Mouse (Mus musculus) testis, postnatal 14 days (tissue): Measurements from ENCODE around the gene Loxl3.

Experiments
- DNase-seq: peaks from one replicate; pipeline ENCODE4 v3.0.0; 2021; ENCODE audit warnings: low spot score

The Loxl3 gene

DNA sequence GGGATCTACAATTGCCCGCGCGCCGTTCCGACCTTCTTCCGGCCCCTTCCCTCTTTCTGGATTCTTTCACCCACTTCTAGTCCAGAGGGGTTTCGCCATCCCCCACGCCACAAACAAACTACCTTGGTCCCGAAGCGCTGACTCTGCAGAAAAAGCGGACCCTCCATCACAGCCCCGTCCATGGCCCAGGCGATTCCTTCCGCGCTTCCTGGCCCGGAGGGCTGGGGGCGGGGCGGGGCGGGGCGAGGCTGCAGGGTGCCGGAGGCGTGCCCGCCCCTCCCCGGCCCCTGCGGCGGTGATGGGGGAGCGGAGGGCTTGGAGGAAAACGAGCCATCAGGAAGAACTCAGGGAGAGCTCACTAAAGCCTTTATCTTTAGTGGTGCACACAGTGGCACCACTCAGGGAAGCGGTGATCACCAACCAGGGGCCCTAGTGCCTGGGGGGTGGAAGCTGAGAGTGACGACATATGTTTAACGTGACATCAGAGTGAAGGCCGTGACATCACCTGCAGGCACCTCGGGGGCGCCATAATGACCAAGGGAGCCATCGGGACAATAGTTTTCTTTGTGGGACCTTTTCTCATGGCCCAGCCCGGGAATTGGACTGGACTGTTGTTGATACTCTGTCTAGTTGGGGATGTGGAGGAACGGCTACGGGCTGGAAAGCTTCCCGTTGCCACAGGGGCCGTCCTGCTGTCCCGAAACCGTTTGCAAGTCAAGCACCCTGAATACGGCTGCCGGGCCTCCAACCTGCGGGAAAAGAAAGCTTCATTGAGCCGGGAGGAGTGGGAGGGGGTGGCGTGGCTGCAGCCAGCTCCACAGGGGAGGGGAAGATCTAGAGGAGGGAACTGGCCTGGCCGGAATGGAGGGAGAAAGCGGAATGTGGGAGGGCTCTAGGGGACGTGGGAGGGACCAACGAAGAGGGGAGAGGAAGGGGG lies at the start of gene Loxl3, which contains the start of gene Dok1:
TSS of gene Loxl3 (plus strand) at position 925 of the 937 bp plus-strand sequence.
TSS of gene Dok1 (minus strand) at position 223 of the 937 bp plus-strand sequence.
- peak; percentile 74 for DNase-seq

DNA sequence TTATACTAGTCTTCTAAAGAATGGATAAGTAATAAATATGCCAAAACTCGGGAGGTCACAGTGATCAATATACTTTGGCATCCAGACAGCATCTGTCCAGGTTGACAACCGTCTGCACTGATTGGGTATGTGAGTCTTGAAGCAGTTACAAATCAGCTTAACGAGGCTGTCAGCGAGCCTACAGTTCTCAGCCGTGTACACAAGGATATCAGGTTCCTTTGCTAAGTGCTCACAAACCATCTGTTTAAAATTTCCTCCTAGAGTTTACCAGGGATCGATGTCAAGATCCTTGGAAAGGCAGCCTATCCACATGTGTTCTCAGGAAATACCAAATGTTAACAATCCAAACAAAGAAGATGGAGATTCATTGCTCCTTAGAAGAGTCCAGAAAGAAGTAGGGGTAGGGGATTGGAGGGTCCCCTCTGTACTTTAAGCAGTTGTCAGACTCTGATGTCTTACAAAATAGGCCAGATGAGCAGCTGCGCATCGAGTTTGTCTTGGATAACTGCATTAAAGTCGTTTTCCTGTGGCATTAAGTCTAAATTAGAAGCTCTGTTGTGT lies 46.5 kb upstream of the Loxl3 start:
- no peak for DNase-seq

DNA sequence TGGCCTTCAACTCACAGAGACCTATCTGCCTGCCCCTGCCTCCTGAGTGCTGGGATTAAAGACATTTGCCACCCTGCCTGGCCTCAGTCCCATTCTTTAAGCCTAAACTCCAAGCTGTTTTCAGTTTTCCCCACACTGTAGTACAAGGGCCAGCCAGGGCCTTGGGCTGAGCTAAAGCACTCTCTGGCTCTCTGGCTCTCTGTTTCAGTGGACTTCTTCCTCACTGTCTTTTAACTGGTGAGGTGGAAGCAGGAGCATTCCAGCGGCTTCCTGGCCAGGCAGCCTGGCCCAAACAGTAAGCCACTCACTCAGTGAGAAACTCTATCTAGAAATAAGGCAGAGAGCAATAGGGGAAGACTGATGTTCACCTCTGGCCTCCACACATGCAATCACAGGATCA lies 40.3 kb upstream of the Loxl3 start:
- DNase-seq: no peak

DNA sequence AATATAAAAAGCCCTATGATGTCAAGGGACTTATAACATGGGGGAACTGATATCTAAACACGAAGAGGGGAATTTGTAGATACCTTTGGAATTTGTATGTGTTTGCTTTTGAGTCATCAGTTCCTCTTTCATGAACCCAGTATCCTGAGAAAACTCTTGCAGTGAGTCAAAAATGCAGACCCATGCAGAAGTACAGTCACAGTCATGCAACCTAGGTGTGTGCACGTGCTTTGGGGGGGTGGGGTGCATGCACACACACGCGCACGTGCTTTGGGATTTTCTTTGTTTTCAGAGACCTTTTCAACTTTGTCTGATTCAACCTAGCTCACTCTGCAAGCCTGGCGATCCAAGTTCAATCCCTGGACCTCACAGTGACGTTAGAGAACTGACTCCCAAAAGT lies 39.6 kb upstream of the Loxl3 start:
- DNase-seq: no peak

DNA sequence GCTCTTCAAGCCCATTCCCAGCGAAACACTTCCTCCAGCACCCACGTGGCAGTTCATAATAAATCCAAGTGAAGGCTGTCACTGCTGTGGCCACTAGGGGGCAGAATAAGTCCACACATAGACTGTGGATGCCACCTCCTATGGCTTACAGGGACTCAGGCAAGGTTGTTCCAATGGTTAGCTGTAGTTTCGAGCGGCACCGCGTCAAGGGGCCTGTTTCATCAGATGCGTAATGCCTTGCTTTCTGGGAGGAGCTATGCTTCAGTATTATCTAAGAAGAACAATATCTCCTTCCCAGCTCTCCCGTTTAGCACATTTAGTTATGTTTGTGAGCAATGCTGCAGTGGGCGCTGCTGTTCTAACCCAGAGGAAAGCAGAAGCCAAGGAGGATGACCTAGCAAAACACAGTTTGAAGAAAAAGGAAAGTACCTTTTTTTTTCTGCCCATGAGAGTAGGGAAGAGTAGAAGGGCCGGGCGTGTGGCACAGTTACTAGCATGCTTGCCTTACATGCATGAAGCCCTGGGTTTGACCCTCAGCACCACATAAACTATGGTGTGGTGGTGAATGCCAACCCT lies 37.1 kb upstream of the Loxl3 start:
- DNase-seq: peak; percentile 84

DNA sequence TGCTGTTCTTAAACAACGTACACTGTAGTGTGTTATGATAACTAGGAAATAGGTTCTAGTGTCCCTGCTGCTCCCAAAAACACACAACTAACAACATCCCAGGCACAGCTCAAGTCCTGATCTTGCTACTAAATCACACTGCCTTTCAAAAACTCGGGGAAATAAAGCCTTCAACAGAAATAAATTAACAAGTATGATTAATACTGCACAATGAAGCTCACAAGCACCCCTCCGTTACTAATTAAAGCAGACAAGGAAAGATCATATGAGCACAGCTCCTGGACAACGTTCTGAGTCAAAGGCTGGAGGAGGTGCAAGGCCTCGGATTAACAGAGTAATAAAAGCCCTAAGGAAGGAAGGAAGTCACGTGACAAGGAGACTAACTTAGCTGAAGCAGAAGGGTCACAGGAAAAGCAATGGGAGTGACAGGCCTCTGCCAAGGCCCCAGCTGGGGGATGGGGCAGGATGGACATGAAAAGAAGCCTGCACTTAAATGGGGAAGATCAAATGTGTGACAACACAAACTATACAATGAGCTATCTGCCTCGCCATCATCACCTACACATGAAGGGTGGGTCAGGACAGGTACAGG lies 36.4 kb upstream of the Loxl3 start:
- no peak for DNase-seq

DNA sequence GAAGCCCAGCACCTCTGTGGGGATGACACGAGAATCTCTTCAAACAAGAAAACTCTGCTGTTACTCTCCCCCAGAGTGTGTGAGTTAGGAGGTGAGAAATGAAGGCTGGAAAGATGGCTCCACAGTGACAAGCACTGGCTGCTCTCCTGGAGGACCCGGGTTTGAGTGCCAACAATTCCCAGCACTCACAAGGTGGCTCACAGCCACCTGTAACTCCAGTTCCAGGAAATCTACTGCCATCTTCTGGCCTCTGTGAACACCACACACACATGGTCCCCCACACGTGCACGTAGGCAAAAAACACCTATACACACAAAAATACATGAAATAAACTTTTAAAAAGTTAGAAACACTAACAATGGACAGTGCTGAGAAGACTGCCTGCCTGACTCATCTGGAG lies 35.6 kb upstream of the Loxl3 start:
- no peak for DNase-seq

DNA sequence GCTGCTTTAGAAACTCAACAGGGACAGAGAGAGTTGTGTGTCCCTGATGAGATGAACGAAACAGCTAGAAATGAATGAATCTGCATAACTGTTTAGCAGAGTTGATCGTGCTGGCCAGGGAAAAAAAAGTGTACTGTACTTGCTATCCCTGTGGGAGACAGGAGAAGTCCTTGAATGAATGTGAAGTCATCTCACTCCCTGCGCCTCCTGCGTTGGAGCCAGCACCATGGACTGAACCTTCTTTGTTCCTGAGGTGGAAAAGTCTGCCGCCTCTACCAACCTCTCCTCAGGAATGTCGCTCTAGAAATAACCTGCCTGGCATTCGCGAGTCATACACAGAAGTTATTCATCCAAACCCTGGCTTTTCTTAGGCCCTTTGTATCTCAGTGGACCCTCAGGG lies 34.0 kb upstream of the Loxl3 start:
- peak; percentile 63 for DNase-seq

DNA sequence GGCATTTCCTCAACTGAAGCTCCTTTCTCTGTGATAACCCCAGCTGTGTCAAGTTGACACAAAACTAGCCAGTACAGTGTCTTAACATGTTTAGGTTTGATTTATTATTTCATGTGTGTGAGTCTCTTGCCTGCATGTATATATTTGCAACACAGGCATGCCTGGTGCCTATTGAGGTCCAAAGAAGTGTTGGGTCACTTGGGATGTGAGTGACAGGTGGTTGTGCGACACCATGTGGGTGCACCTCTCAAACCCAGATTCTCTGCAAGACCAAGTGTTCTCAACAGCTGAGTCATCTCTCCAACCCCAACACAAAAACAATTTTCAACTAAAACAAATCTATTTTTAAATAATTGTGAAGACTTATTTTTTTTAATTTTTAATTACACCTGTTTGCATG lies 30.9 kb upstream of the Loxl3 start:
- no peak for DNase-seq

DNA sequence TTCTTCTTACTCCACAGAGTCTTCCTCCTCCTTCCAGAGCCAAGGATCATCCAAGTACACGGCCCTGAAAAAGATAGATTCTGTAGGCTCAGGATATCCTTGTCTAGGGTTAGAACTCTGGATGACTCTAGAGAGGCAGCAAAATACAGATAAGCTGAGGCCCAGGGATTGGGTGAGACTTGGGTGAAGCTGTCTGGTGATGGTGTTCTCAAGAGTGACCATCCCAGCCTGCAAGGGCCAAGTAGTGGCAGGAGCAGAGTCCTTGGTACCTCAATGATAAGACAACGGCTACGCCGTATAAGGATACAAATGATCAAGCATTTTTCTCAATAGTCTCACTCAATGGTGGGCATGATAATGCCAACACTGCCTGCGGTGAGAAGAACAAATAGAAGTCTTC lies 30.1 kb upstream of the Loxl3 start:
- no peak for DNase-seq

DNA sequence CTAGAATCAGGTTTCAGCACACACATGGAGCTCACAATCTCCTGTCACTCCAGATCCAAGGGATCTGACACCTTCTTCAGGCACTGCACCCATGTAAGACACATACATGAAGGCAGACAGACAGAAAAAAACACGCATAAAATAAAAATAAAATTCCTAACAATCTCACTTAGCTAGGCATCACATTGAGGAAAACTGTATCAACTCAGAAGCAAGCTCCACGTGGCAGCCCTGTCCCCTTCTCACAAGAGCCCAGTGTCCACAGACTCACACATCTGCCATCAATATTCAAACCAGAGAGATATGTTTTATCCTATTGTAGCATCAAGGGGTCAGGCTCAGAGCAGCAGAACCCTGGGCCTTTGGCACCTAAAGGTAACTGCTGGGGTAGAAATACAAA lies 29.7 kb upstream of the Loxl3 start:
- no peak for DNase-seq

DNA sequence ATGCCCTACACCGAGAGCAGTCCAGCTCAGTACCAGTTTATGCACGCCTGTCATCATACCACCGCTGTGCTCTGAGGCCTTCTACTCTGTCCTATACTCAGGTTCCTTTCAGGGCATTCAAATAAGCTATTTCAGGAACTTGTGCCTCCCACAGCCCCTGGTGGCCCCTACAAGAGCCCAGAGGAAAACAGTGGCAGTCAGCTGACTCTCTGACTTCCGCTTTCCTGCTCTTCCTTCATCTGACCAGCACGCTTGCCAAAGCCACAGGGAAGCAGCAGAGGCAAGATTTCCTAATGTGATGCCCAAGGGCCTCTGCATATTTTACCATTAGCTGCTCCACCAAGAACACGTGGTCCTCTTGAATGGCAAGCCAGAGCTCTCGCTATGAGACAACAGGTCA lies 29.1 kb upstream of the Loxl3 start:
- no peak for DNase-seq

DNA sequence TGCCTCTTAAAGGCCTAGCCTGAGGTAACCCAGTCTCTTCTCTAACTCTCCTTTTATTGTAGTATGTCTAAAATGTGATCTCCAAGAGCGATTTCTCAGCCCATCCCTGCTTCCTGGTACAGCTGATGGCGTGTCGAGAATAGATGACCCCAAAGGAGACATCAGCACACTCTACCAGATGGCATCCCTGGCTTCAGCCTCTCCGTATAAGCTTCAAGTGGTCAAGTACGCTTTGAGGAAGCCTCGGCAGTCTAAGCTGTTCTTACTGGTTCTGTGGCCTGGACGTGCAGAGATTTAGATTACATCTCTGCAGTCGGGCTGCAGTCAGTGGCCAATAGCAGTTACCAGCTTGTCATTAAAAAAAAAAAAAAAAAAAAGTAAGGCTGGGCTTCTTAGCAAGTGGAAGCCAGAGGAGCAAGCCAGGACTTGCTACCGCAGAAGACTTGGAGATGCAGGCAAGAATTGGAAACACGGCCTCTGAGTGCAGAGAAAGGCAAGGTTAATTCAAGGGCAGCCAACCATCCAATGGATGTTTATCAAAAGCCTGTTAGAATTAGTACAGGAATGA lies 28.4 kb upstream of the Loxl3 start:
- DNase-seq: no peak

DNA sequence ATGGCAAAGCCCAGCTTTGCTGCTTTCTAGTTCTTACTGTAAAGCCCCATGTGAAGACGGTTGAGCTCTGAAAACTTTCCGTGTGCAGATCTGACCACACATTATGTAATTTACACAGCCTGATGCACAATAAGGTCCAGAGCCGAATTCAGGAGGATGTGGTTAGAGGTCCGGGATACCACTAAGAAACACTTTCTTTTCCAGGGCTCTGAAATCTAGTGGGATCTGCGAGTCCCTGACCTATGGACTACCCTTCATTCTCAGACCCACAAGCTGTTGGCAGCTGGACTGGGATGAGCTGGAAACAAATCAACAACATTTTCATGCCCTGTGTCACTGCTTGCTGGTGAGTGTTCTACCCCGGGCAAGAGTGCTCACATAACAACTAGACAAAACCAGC lies 27.9 kb upstream of the Loxl3 start:
- DNase-seq: no peak

DNA sequence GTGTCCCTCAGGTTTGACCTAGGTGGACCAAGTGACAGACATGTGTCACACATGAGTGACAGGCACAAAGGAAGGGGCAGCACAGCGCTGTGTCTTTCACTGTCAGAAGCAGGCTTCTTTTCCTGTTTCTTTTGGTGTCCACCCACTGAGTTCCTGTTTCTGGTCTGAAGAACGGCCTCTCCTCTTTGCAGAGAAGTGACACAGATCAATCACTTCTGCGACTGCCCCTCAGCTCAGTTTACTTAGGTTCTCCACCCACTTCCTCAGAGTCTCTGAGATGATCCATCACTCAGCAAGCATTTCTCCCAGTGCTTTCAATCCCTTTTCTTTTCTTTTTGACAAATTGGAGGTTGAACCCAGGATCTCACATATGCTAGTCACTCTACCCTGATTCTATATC lies 25.3 kb upstream of the Loxl3 start:
- DNase-seq: no peak

DNA sequence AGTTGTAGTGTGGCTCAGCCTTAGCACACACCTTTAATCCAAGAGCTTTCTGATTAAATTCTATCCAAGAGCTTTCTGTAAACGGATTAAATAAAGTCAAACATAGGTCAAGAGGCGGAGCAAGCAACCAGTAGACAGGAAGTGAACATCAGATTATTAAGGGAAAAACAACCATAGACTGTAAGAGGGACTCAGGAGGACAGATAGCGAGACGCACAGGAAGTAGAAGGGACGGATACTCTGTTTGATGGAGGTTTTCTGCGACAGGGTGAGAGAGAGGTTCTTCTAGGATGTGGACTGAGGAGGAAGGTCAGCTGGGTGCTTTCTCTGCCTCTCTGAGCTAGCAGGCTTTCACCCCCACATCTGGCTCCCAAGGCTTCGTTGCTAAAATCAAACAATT lies 24.0 kb upstream of the Loxl3 start:
- DNase-seq: no peak

DNA sequence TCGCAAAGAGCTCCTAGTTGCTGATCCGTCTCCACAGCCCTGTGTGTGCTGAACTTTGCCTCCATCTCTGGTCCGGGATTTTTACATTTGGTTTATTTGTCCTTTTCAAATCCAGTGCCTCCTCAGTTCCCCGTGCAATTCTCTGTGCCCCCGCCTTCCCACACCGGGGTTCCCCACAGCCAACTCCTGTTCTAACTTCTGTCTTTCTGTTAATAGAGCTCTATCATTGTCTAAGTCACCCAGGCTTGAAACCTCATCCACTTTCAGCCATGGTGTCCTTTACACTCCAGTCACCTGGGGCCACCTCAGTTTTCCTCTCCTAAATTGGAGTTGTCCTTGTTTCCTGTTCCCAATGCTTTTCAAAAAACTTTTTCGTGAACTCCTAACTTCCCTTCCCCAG lies 22.7 kb upstream of the Loxl3 start:
- DNase-seq: no peak

DNA sequence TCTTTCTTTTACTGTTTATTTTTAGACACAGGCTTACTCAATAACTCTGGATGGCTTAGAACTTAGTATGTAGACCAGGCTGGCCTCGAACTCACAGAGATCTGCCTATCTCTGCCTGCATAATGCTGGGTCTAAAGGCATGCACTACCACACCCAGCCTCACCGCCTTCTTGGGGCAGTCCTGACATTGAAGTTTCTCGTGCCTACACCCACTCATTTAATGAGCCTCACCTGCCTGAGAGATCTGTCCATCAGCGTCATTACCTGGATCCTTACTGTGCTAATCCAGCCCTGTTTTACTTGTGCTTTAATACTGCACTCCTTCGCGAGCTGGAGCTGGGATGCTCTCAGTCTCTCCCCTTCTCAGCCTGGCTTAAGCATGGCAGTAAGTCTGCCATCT lies 22.2 kb upstream of the Loxl3 start:
- no peak for DNase-seq

DNA sequence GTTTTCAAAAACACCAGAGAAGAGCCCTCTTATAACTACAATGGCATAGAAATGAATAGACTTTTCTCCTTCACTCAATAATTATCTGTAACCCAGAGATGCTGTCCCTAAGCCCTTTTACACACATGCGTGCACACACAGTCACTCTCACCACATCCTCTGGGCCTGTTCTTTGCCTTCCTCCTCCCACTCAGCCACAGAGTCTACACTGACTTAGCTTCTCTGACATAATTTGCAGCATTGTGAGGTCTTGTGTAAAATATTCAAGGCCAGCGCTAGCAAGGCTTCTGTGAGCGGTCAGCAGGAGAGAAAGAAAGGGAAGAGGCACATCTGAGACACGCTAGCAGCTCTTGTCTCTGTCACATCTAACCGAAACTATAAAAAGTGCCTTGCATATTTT lies 20.5 kb upstream of the Loxl3 start:
- no peak for DNase-seq

DNA sequence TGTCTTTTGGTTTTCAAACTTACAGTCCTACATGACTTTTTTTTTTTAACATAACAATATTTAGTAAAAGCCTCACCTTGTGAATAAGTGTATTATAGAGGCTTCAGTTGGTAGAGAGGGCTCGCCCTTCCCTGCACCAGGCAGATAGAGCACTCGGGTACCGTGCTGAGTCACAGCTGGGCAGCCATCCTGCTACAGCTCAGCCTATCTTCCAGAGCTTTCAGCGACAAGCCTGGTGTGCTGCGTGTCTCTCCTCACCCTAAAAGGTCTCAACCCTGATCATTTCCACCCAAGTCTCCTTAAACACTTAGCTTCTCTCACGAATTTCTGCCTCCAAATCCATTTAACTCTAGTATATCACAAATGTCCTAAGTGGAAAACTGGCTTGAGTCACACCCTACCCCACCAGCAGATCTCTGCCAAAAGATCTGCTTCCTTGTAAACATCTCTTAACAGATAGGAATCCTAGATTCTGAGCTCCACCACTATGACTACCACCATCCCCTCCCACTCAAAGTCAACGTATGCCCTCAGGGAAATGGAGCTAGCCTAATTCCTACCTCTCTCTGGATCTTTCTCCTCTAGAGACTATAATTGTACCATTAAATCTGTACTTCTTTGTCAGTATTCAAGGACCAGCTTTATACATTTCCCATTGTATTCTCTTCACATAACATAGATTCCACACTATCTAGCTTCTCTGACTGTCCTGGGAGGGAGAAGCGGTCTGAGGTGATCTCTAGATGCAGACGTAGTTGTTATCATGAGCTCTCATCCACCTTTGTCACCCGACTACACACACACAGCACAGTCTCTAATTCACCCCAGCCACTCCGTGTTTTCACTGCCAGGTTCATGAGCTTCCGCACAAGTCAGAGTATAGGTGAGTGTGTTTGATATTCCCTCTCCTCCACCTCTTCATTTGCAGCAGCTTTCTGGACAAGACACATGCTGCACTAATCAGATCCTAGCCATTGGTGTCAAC lies 19.2 kb upstream of the Loxl3 start:
- no peak for DNase-seq

DNA sequence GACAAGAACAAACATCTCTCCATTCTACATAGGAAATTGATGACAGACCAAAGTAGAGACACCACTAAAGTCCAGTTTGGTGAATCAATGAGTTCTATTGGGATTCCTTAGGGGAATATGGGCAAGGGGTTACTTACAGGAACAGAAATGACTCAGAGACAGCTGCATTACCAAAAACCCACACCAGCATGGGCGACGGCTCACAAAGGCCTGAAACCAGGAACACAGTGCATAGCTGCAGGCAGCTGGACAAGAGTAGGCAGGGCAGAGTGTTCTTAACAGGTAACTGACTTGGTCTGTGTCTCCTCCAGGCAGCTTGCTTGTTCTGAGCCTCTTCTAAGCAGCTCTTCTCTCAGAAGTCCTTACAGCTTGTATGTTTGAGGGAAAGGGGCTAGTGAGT lies 18.2 kb upstream of the Loxl3 start:
- DNase-seq: no peak
